Mouse (Mus musculus): Measurements from ENCODE around the gene C2. TPM values are rescaled to one million over a fixed set of nuclear protein-coding genes. Genes with fewer than 3 reads are reported as not detected.

The C2 gene
- polyA plus RNA-seq (2012; rRNA removed), result 2.2 and 3.4 TPM in 2 replicates

GRCm38 (mm10) chr17:34898160-34898586 is at the start of gene C2, which contains the start of gene Ehmt2:
Gene C2, minus strand, starts transcription at chr17:34898265.
Gene Ehmt2, plus strand, starts transcription at chr17:34898469.

GRCm38 (mm10) chr17:34931061-34931734 is 33.1 kb upstream of the C2 start, which contains the start of gene Neu1:
Gene Neu1, plus strand, starts transcription at chr17:34931253.

DNA sequence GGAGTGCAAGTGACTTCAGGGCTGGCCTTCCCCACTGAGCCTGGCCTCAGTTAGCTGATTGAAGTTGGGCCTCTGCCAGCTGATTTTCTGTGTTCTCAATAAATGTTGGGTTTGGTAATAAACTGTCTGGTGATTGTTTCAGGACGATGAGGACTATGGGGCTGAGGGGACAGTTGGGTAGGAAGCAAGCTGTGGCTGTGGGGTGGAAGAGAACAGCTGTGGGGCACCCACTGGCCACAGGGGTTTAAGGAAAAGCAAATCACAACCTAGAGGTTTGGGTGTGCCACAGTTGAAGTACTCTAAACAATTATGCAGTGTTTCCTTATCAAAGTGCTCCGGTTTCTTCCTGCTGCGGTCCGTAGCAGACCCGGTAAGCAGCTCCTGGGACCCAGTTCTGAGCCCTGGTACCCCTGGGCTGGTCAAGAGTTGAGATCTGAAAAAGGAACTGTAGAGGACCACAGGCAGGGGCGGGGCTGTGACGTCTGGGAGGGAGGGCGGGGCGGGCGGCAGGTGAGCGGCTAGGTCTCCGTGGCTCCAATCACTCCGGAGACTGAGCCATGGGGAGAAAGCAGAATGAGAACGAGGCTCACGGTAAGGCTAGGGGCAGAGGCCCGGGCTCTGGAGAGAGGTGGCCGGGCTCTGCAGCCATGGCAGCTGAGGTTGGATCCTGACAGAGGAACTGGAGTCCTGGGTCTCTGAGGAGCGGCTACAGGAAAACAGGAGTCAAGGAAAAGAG is 16.0 kb upstream of the C2 start, which contains the start of gene Slc44a4:
TSS of gene Slc44a4 (plus strand) at position 537 of the 736 bp plus-strand sequence.

DNA sequence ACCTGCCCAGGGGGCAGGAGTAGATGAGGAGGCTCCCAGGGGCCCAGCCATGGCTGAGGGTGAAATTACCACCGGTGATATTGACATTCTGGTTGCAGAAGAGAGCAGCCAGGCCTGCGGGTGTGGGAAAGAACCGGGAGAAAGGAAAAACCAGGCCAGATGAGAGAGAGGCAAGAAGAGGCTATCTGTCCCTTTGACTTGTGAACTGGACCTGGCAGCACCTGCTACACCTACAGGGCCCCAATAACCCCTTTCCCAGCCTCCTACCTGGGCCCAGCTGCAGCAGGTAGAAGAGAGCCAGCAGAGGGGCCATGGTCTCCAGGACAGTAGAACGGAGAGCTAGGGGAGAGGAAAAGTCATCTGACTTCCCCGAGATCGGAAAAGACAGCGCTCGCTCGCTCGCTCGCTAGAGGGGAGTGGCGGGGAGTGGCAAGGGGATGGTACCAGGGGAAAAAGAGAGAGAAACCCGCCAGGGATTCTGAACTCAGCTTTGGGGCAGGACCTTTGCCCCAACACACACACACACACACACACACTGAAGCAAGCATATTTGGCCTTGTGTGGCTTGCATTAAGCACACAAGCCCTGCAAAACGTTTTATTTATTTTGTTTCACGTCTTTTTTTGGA is 16.3 kb downstream of the C2 start, which contains the start of gene Gm20547:
TSS of gene Gm20547 (minus strand) at position 360 of the 628 bp plus-strand sequence.

GRCm38 (mm10) chr17:34879336-34879879 is 18.7 kb downstream of the C2 start, which contains the start of gene Zbtb12:
Gene Zbtb12, plus strand, starts transcription at chr17:34879483.

DNA sequence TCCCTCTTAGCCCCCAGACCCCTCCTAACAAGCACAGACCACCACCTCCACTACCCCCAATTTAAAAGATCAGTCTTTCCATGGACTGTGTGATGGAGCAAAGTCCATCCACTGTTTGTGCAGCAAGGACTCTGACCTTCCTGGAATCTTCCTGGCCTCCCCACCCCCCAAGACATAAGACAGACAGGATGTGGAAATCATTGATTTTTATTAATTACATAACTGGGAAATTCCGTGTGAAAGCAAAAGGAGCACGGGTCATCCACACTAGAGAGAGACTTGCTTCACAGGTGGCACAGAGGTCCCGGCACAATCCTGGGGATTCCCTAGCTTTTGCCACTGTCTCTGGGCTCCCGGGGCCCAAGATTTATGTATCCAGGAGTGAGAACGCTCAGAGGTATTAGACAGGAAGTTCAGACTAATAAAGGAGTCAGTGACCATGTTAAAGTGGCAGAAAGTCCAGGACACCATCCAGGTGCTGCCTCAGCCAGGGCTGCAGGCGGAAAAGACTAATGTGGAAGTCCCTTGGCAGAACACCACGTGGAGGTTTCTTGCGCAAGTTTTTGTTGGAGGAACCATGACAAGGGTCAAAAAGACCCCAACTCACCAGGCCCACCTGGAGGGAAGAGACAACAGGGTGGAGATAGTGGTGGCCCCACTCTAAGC is 35.5 kb downstream of the C2 start, which contains the start of gene Cfb:
TSS of gene Cfb (minus strand) at position 103 of the 666 bp plus-strand sequence.

GRCm38 (mm10) chr17:34849722-34850516 is 48.1 kb downstream of the C2 start, which contains the start of the genes Skiv2l and Nelfe:
Gene Skiv2l, minus strand, starts transcription at chr17:34850210.
Gene Nelfe, plus strand, starts transcription at chr17:34850391.

GRCm38 (mm10) chr17:34836856-34837221 is 61.2 kb downstream of the C2 start, which contains the start of the genes Stk19 and Dxo:
Gene Stk19, minus strand, starts transcription at chr17:34836945.
Gene Dxo, plus strand, starts transcription at chr17:34837019.

Other genes starting within 250 kb of the C2 start
- gene Tnxb, start 227.7 kb downstream of the C2 start, polyA plus RNA-seq (2012; rRNA removed), result 0.34 and 0.75 TPM in 2 replicates
- gene C4b, start 154.4 kb downstream of the C2 start, polyA plus RNA-seq (2012; rRNA removed), result 0.23 and 0.74 TPM in 2 replicates
- gene Cyp21a1, start 93.7 kb downstream of the C2 start, polyA plus RNA-seq (2012; rRNA removed), result 0.04 TPM in 1 of 2 replicates, not detected in the other
- gene Stk19, start 61.3 kb downstream of the C2 start, polyA plus RNA-seq (2012; rRNA removed), result 68.6 and 70.2 TPM in 2 replicates
- 84.5 and 86.1 TPM in 2 replicates for gene Dxo, start 61.2 kb downstream of the C2 start, polyA plus RNA-seq (2012; rRNA removed)
- 102 and 104 TPM in 2 replicates for gene Skiv2l, start 48.1 kb downstream of the C2 start, polyA plus RNA-seq (2012; rRNA removed)
- gene Nelfe, start 47.9 kb downstream of the C2 start, polyA plus RNA-seq (2012; rRNA removed), result 74.4 and 75.2 TPM in 2 replicates
- gene Cfb, start 35.7 kb downstream of the C2 start, polyA plus RNA-seq (2012; rRNA removed), result 1.2 and 2.4 TPM in 2 replicates
- 112 and 124 TPM in 2 replicates for gene Zbtb12, start 18.8 kb downstream of the C2 start, polyA plus RNA-seq (2012; rRNA removed)
- not detected in 2 replicates for gene Gm20547, start 16.2 kb downstream of the C2 start, polyA plus RNA-seq (2012; rRNA removed)
- 310 and 337 TPM in 2 replicates for gene Ehmt2, start 204 bp upstream of the C2 start, polyA plus RNA-seq (2012; rRNA removed)
- gene Slc44a4, start 16.2 kb upstream of the C2 start, polyA plus RNA-seq (2012; rRNA removed), result 0.02 and 0.08 TPM in 2 replicates
- gene Neu1, start 33.0 kb upstream of the C2 start, polyA plus RNA-seq (2012; rRNA removed), result 24.0 and 24.4 TPM in 2 replicates
- 4.4 and 6.7 TPM in 2 replicates for gene Hspa1b, start 61.0 kb upstream of the C2 start, polyA plus RNA-seq (2012; rRNA removed)
- not detected in 2 replicates for gene Gm20481, start 71.6 kb upstream of the C2 start, polyA plus RNA-seq (2012; rRNA removed)
- gene Hspa1a, start 73.9 kb upstream of the C2 start, polyA plus RNA-seq (2012; rRNA removed), result 4.1 and 5.8 TPM in 2 replicates
- 0.29 and 0.31 TPM in 2 replicates for gene Hspa1l, start 74.4 kb upstream of the C2 start, polyA plus RNA-seq (2012; rRNA removed)
- 113 and 117 TPM in 2 replicates for gene Lsm2, start 83.6 kb upstream of the C2 start, polyA plus RNA-seq (2012; rRNA removed)
- 96.9 and 103 TPM in 2 replicates for gene Vars, start 102.7 kb upstream of the C2 start, polyA plus RNA-seq (2012; rRNA removed)
- 0.54 and 0.55 TPM in 2 replicates for gene Vwa7, start 118.3 kb upstream of the C2 start, polyA plus RNA-seq (2012; rRNA removed)
- 6.1 TPM in 2 replicates for gene Sapcd1, start 129.8 kb upstream of the C2 start, polyA plus RNA-seq (2012; rRNA removed)
- gene Msh5, start 148.5 kb upstream of the C2 start, polyA plus RNA-seq (2012; rRNA removed), result 4.1 and 6.2 TPM in 2 replicates
- gene Clic1, start 151.7 kb upstream of the C2 start, polyA plus RNA-seq (2012; rRNA removed), result 89.1 and 106 TPM in 2 replicates
- gene Ddah2, start 160.8 kb upstream of the C2 start, polyA plus RNA-seq (2012; rRNA removed), result 371 and 426 TPM in 2 replicates
- 0.07 and 0.48 TPM in 2 replicates for gene Ly6g6c, start 167.1 kb upstream of the C2 start, polyA plus RNA-seq (2012; rRNA removed)
- gene Mpig6b, start 167.9 kb upstream of the C2 start, polyA plus RNA-seq (2012; rRNA removed), result 0.22 and 0.23 TPM in 2 replicates
- gene Ly6g6e, start 178.6 kb upstream of the C2 start, polyA plus RNA-seq (2012; rRNA removed), result 3.0 and 7.1 TPM in 2 replicates
- 2.3 and 2.8 TPM in 2 replicates for gene Ly6g6d, start 179.8 kb upstream of the C2 start, polyA plus RNA-seq (2012; rRNA removed)
- 0.10 and 0.16 TPM in 2 replicates for gene Ly6g6f, start 187.3 kb upstream of the C2 start, polyA plus RNA-seq (2012; rRNA removed)
- 93.6 and 106 TPM in 2 replicates for gene Abhd16a, start 191.0 kb upstream of the C2 start, polyA plus RNA-seq (2012; rRNA removed)
- not detected in 2 replicates for gene Ly6g5c, start 210.0 kb upstream of the C2 start, polyA plus RNA-seq (2012; rRNA removed)
- gene Ly6g5b, start 217.2 kb upstream of the C2 start, polyA plus RNA-seq (2012; rRNA removed), result 2.9 TPM in 2 replicates
- gene Gpank1, start 223.2 kb upstream of the C2 start, polyA plus RNA-seq (2012; rRNA removed), result 22.2 and 25.0 TPM in 2 replicates
- gene Csnk2b, start 223.8 kb upstream of the C2 start, polyA plus RNA-seq (2012; rRNA removed), result 218 and 221 TPM in 2 replicates
- gene D17H6S53E, start 228.1 kb upstream of the C2 start, polyA plus RNA-seq (2012; rRNA removed), result 4.9 and 5.3 TPM in 2 replicates
- gene Apom, start 233.8 kb upstream of the C2 start, polyA plus RNA-seq (2012; rRNA removed), result 1.1 and 1.2 TPM in 2 replicates
- gene Bag6, start 236.9 kb upstream of the C2 start, polyA plus RNA-seq (2012; rRNA removed), result 327 and 363 TPM in 2 replicates

All from central nervous system, embryonic 14 days (tissue).